Mouse (Mus musculus) kidney, adult 11 months (tissue): ENCODE measurements at regions not wholly inside any gene's neighbourhood (a gene's known extent, or its start where the extent isn't known, plus 50 kb on each side); places are given as distances from the start of the nearest gene placed in this dataset.
A peak's percentile ranks its signal among the peaks of the same experiment; 100 is the strongest.

Source experiments
- DNase-seq: peaks from one replicate; pipeline ENCODE4 v3.0.0; 2022

DNA sequence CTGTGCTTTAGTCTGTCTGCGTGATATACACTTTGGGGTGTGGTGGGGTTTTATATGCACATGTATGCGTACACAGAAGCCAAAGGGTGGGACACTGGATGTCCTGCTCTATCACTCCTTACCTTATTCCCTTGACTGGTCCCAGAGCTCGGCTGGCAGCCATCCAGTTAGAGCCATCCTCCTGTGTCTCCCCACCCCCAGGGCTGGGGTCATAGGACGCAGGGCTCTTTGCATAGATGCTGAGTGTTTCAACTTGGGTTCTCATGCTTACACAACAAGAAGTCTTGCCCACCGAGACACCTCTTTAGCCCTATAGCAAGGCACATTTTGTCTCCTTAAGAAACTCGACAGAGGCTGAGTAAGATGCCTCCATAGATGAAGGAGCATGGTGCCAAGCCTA lies 357.2 kb downstream of the Prdm2 start:
- no peak for DNase-seq

DNA sequence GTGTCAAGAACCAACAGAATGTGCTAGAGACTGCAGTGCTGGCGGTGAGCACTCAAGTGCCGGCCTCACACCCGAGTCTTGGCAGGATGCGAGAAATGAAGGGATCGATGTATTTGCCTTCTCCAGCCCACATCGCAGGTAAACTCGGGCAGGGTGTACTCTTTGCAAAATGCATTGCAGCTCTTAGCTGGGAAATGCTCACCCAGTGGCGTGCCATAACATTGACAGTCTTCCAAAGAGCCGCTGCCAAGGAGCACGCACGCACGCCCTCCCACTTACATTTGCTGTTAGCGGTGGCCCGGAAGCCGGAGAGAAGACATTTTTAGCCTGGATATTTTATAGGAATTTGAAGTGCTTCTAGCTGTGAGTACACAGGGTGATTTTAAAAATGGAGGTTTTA lies 358.9 kb downstream of the Prdm2 start:
- no peak for DNase-seq

DNA sequence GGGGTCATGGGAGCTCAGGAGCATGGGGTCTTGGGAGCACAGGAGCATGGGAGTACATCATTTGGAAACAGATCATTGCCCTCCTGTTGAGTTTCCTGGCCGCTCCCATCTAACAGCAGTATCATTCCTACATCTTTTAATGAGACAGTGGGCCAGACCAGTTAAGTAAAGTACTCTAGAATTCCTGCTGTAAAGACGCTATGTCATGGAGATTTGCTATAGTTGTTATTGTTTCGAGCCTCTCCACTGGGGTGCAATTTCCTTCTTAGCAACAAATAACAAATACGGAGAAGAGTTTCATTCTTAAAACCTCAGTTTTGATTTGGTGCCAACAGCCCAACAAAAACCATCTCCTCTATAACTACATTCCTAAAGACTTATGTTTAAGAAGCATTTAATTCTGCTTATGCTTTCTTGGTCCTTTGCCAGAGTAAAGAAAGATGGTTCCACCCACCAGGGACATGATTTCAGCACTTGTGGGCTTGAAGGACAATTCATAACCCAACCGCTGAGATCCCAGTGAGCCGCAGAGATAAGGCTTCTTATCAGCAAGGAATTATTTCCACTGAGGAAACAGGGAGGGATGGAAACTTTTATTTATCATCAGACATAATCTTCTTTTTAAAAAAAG lies 367.6 kb downstream of the Prdm2 start:
- DNase-seq, result no peak

DNA sequence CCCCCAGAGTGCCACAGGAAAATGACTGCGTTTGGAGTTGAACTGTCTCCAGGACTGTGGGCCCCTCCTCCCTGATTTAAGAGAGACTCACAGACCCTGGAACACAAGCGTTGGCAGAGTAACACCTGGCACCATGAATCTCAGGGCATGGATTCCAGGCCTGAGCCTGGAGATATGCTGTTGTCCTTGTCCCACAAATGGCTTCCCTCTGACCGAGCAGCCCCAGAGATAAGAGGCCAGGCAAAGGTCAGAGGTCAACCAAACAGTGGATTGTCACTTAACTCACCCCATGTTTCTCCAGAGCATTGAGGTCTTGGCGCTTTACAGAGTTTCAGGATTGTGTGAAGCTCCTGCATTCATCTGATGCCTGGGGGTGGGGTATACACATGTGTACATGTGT lies 373.3 kb downstream of the Prdm2 start:
- DNase-seq, result no peak

DNA sequence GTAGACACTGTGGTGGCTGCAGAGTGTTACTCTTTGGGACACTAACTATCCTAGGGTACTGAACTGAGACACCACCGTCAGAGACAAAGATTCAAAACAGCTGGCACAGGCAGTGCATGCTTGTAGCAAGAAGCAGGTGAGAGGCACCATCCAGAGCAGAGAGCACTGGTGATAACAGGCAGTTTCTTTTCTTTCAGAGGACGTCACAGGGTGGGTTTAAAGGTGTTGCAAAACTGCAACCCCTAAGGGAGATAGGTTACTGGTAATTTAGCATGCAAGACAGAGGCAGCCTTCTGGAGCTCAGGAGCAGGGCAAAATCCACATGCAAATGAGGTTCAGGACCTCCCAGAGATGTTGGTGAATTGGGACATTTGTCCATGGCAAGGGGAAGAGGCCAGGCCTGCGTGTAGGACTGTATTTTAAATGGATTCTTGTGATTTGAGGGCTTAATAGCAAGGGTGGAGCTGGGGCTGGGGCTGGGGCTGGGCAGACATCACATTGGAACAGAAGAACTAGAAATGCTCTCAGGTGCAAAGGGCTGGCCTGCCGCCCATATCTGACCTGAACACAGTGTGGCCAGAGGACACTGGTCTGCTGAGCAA lies 374.3 kb downstream of the Prdm2 start:
- DNase-seq, result peak; percentile 17

DNA sequence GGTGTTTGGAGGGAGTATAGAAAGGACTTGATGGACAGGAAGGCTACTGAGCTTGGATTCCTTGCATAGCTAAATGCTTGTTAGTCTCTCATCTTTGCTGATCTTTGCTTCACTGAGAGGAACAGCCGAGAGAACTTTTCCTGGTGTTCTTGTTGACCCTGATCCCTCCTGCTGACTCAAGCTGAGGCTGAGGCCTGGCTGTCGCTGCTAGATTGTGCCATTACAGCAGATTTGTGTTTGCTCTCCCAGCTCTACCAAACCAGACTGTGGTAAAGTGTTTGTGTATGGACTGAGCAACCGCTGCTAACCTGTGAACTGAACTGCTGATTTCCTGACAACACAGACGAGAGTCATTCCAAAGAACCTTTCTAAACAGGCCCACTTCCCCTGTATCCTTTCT lies 375.2 kb downstream of the Prdm2 start:
- no peak for DNase-seq

DNA sequence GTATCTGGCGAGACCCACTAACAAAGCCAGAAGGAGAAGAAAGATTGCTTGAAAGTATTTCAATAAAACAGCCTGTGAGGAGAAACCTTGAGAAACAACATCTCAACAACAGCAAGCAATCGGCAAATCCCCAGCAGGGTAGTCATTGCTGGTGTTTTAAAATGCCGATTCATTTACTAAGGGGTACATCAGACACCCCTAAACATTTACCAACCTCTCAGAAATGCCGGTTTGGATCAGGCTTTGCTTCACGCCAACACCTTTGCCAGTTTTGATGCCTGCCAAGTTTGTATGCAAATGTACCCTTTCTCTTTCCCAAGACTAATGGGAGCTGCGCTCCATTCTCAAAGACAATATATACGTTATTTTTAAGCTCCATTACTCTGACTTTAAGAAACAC lies 383.1 kb downstream of the Prdm2 start:
- DNase-seq, result no peak

DNA sequence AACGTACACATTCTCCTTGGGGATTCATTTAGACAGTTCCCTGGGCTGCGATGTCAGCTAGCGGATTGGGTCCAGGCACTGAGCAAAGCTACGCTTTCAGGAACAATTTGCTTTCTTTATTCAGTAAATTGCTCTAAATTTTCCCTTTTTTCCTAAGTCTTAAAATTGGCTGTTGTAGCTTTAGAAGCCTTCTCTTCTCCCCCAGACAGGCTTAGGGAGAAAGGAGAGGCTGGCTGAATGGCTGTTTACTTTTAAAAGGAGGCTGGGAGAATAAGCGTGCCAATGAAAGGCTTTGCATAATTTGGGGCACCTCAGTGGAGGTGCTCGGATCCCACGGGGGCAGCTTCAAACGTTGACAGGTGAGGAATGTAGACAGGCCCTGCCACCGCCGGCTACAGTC lies 383.8 kb downstream of the Prdm2 start:
- DNase-seq, result no peak

DNA sequence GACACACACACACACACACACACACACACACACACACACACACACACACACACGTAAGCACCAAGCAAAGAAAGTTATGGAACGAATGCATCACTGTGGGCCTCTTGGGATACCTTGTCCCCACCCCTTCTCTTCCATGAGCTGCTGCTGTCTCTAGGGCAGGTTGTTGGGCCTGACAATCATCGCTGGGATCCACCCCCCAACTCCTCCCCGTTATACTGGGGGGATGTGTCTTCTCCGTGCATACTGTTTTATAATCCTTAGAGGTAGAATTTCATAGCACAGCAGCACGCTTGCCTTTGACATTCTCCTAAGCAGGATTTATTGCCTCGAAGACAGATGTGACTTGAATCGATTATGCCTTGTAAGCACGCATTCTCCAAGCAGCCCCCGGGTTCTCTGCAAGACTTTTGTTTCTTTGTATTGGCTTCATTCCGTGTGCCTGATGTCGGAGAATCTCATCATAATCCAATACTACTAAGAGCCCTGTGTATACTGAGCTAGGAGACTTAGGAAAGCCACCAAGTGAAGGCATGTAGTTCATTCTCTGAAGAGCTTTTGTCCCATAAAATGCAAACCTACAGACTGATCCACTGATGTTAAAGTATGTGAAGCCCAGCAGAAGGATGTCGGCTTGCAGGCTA lies 386.4 kb downstream of the Prdm2 start:
- DNase-seq, result no peak

DNA sequence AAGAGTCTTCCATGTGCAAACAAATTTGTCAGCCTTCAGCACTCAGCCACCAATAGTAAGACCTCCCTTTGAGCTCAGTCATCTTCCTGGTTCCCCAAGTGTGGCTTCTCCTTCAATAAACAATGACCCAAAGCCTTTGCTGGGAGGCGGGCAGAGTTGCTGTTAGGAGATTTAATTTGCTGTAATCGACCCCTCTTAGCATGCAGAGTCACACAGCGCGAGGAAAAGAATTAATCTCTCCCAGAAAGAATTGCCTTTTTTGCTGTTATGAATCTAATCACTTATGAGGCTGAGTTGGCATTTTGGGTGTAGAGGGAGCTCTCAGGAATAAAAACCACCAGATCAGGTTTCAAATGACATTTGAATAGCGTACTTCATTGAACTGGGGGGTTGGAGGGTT lies 387.0 kb downstream of the Prdm2 start:
- DNase-seq, result no peak

DNA sequence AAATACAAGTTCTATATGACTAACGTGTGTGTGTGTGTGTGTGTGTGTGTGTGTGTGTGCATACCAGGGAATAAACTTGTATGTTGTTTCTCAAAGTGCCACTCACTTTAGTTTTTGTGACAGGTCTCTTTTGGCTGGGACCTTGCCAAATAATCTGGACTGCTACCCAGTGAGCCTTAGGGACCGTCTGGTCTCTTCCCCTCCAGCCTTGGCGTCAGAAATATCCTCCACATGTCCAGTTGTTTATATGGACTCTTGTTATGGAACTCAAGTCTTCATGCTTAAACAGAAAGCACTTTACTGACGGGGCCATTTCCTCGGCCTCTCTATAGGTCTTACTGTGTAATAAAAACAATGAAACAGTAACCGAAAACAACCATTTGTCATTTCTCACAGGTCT lies 394.4 kb downstream of the Prdm2 start:
- DNase-seq, result no peak

DNA sequence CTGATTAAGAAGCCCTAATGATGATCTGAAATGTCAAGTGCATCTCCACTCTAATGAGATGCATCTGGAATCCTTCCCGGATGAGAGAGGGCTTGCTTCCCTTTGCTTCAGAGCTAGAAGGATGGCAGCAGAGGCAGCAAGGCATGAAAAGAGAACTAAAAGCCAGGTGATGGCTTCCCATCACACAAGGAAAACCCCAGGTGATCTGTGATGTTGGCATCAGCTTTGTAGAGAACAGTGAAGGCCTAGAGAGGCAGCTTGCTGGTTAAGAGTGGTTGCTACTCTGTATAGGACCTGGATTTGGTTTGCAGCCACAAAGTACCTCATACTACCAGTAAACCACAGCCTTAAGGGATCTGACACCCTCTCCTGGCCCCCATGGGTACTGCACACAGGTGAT lies 395.8 kb downstream of the Prdm2 start:
- DNase-seq, result no peak

DNA sequence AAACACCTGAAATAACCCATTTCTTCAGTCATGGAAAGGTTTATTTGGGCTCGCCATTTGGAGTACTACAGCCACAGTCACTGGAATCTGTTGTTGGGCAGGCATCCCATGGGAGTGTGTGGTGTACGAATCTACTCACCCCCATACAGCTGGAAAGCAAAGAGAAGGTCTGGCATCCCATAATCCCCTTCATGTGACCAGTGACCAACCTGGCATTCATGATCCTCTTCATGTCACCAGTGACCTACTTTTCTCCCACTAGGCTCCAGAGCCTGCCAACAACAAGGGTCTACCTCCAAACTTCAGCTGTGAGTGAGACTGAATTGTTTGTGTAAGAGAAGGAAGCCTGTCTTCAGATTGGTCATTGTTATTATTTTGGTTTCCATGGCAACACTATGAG lies 409.0 kb downstream of the Prdm2 start:
- no peak for DNase-seq

DNA sequence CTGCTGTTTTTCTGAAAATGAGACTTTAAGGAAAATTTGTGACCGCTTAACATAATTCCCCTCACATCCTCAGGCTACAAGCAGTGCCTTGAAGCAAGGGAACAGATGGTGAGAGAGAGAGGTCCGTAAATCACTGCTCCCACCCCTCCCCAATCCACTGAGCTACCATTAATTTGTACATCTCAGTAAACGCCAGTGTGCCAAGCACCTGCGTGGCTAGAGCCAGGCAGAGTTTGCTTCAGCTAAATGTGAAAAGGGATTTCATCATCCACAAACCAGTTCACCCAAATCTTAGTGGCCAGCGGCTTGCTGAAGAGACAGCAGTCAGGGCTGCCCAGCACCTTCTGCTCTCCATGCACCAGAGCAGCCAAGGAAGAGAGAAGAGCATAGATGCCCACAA lies 413.5 kb downstream of the Prdm2 start:
- DNase-seq, result no peak

DNA sequence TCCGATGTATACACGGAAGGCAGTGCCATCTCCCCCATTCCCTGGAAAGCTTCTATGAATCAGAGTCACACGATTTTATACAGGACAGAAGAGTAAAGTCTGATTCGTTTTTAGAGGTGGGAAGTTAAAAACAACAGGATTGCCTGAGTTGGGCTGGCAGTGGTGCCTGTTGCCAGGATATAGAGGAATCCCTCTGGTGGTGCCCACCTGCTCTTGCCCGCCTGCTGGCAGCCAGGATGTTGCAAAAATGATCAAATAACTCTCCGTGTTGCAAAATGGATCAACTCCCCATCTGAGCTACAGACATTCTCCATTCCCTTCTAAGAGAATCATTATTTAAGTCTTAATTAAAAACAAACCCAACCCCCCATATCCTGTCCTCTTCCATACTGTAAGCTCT lies 414.0 kb downstream of the Prdm2 start:
- no peak for DNase-seq

DNA sequence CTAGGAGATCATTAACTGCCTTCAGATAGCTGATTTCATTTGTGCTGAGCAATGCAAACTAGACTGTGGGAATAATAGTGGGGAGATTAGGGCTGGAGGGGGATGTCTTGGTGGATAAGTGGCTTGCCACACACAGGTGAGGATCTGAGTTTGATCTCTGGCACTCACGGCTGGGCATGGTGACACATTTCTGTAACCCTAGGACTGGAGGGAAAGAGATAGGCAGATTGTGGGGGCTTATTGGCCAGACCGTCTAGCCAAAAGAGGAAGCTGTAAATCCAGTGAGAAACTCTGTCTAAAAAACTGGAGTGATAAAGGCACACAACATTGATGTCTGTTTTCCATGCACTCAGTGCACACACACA lies 420.2 kb downstream of the Prdm2 start:
- DNase-seq, result no peak

DNA sequence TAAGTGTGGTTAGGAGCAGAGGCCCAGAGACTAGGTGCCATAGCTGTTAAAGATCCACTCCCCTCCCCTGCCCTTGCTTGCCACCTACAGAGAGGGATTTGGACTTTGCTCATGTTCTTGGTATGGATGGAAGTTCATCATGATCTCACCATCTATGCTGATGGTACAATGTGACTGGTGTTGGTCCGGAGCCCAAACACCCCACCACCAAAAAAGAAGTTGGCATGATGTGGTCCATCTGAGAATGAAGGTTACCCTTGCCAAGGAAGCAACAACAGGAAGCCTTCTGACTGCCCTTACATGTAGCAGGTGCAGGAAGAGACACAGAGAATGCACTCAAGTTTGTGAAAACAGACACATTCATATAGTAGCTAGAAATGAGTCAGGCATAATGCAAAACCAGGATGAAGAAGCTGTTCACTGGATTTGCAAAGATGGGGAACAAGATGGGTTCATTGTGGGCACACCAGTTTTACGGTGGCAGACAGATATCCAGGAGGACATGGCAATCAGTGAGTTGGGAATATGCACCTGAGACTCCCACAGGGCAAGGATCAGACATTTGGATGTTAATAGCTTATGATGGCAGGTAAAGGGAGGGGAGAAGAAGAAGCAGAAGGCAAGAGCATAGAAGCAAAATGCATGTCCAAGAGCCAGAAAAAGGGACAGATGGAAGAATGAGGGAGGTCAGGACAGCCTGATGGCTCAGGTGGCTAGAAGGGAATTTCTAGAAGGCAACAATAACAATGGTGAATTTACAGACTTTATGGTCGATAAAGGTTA lies 420.8 kb downstream of the Prdm2 start:
- no peak for DNase-seq

DNA sequence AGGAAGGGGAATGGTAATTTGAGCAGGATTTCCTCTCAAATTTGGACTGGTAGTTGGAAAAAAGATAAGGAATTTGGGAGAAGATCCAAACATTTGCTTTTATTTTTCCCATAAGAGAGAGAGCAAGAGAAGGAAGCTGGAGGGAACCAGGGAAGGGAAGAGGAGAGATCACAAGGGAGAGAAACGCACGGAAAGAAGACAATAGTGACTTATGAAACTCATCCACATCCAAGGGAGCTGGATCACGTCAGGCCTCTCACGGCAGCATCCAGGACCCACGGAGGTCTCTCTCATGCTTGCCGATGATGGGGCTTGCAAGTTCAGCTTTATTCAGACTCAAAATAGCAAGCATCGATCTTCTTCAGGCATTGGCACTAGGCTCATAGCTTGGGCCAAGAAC lies 423.7 kb downstream of the Prdm2 start:
- DNase-seq, result no peak

DNA sequence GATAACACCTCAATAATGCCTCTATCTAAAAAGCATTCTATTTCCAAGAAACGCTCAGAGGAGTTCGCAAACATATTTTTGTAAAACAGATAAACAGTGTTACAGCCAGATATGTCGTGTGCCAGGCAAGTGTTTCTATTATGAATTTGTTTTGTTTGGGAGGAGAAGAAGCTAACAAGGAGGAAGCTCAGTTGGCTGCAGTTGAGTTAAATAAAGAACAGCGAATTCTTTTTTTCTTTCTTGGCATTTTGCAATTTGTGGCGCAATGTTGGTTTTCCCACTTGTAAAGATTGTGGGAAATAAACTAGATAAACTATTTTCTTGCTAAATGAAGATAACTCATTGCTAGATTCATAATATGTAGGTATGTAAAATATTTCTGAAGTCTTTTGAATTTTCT lies 427.4 kb downstream of the Prdm2 start:
- DNase-seq, result no peak

DNA sequence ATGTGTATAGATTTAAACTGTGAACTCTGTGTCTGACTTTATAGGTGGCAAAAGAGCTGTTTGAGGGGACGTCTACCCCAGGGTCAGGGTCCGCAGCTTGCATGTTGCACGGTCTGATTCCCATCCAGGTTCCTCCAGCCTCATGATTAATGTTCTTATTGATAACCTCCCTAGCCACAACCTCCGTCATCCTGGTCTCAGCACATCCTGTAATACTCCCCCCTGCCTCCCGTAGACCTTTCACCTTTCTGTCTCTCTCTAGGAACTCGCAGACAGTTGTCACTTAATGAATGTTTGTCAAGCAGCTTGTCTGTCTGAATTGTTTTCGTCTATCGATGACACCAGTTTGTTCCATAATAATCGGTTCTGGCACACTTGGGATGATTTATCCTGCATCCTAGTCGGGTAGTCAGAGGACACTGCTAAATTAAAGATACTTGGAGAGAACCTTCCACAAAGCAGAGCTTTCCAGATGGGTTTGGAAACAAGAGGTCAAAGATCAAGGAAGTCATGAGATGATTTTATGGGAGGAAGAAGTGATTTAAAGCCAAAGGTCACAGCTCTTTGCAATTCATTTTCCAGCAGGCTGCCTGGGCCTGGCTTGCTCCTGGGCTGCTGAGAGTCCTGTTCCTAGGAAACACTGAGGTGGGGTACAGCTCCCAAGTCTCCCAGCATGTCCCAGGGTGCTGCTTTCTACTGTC lies 435.9 kb downstream of the Prdm2 start:
- peak; percentile 3 for DNase-seq

DNA sequence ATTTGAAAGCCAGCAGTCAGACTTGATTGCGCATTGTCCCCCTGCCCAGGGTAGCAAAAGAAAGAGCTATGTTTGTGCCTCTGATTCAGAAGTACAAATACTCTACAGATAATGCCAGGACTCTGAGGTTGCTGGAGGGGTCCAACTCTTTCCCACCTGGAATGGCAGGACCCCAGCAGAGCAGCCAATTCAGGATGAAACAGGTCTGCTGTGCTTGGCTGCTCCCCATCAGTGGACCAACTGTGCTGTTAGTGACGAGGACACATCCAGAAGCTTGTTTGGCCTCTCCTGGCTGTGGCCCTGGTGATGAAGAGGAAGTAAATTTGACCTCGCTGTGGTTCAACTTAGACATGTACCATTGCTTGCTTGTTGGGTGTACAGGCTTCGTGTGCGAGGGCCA lies 437.8 kb downstream of the Prdm2 start:
- no peak for DNase-seq

DNA sequence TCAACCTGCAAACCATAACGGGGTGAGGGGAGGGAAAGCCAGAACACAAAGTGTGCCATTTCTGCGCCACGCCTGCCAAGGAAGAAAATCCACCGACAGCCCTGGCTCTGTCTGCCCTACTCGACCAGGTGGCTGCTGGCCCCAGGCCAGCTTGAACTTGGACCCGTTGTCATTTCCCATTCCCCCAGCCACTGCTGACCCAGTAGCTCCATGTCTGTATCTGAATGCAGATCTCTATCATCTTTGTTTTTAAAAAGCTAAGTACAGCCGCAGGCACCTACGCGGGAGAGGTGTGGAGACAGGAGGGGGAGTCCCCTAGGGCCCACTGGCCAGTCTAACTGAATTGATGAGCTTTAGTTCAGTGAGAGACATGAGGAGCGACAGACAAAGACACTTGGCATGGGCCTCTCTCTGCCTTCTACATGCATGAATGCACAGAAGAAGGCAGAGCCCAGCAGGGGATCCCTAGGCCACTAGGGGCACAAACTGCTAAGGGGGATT lies 439.1 kb downstream of the Prdm2 start:
- peak; percentile 7 for DNase-seq

DNA sequence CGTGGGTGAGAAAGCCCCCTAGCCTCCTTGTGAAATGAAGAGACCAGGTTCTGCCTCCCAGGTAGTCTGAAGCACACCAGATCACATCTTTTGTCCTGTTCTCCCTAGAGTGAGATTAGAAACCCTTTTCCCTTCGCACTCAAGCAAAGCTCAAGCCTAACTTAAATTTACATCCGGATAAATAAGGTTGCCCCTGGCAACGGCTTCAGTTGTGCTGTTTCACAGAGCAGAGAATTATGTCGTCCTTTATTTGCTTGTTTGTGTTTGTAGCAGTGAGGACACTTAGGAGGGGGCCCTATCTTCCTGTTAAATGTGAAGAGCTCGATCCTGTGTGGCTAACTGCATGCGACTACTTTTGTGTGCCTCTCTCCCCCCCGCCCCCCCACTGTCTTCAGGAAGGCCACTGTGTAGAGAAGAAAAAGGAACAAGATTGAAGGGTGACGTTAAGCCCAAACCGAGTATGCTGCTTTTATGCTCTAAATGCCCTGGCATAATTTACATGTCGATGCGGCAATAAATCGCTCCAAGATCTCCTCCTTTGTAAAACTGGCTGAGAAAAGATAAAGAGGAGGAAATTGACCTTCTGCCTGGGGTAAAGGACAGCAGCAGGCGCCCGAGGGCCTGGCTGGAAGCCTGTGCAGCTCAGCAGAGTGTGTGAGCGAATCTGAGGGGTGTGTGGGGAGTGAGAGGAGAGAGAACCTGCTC lies 439.9 kb downstream of the Prdm2 start:
- DNase-seq, result peak; percentile 6
